Mouse (Mus musculus): ENCODE data around the gene Nlgn1. TPM values are rescaled to one million over a fixed set of nuclear protein-coding genes. Genes with fewer than 3 reads are reported as not detected.
A peak's percentile ranks its signal among the peaks of the same experiment; 100 is the strongest.

Nlgn1 gene
- under 1 TPM; 0.69 to 0.72 TPM for total RNA-seq (2021)
- long read RNA-seq, experiment 1 = 0 reads
- long read RNA-seq, experiment 2 = 0 reads

DNA sequence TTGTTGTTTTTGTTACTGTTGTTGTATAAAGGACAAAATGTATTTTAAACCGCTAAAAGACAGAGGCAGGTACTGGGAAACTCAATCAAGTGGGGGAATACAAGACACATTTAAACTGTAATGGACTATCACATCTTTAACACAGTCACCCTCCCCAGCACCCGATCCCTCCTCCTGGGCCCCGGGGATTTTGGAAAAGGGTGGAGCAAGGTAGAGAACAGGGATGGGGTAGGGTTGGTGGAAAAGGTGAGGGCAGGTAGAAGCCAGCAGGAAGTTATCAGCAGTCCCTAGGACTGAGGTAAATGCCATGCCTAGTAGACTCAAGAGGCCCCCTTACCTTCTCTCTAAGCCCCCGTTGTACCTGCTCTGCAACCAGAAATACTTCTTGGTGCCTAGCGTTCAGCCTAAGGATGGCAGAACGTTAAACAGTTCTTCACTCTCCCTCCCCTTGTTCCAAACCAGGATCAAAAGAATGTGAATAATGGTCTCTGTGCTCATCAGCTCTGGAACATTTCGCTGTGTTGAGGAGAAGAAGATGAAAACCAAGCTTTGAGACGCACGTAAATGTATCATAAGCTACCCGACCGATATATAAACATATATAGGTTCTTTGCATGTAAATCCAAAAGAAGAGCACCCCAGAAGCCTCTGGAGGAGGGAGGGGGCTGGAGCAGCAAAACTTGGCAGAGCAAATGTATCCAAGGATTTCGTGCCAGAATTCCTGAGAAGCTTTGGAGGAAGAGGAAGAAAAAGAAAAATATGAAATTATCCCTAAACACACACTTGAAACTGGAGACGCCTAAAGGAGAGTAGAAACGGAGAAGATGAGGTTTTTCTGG, at the start of gene Nlgn1:
TSS of gene Nlgn1 (minus strand) at position 61 of the 839 bp plus-strand sequence.
- intact Hi-C loops (cut with DNase I; ENCODE audit: low total_unique reads) = no loop called here
- DNase-seq = no peak

DNA sequence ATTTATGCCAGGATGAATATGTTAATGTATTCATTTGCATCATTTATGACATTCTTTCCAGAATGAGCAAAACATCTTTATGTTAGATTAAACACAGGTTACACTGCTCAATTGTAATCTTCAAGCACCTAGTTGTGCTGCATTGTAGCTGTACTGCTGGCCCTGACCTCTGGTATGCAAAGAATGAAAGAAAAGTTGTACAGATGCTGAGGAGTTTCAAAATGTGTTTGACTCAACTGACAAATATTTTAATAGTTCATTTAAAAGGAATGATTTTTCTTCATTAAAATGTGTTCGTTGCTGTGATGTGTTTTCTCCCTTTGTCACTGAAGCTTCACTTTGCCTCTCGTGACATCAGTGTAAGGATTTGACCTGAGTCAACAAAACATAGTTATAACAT, 46.0 kb upstream of the Nlgn1 start:
- intact Hi-C loops (cut with DNase I; ENCODE audit: low total_unique reads) = no loop called here
- no peak for DNase-seq

DNA sequence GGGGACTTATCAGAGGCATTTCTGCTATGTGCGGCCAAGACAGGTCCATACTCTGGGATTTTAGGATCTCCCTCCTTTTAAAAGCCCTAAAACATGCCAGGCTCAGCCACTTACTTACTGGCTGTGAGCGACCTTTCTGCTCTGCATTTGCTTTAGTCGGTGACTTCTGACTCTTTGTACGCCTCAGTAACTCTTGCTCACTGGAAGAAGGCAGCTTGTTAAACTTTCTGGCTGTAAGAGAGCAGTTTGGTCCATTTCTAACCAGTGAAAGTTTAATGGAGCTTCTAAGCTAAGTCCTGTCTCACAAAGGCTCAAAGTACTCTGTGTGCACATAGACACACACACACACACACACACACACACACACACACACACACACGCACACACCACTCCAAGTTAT, 22.8 kb upstream of the Nlgn1 start:
- intact Hi-C loops (cut with DNase I; ENCODE audit: low total_unique reads) = no loop called here
- no peak for DNase-seq

- DNase-seq = no peak
- intact Hi-C loops (cut with DNase I; ENCODE audit: low total_unique reads) = no loop called here
These were observed 22.3 kb upstream of the Nlgn1 start for GRCm38 (mm10) chr3:26354483-26355030.

- intact Hi-C loops (cut with DNase I; ENCODE audit: low total_unique reads) = no loop called here
- DNase-seq = no peak
These were observed 5.2 kb upstream of the Nlgn1 start for GRCm38 (mm10) chr3:26337495-26337894.

DNA sequence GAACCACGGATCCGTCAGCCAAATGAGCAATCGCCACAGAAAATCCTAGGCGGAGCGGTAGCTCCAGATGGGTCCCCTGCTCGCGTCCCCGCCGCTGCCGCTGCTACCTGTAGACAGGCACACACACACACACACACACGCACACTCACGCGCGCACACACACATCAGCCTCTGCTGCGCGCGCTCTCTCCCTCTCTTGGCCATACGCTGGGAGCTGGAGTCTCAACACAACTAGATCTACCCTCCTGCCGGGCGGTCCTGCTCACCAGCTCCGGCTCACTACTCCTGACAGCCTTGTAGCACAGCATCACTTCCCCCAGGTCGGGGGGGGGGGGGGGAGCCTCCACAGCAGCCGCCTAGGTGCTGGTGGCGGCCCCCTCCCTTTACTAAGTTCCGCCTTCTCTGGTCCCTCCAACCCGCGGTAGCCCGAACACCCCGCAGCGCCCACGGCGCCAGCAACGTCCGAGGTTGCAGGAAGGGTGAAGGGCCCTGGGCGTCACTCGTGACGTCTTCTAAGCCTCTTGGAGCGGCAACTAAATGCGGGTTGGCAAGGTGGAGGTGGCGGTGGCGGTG, 1.1 kb upstream of the Nlgn1 start:
- no peak for DNase-seq
- intact Hi-C loops (cut with DNase I; ENCODE audit: low total_unique reads) = no loop called here

DNA sequence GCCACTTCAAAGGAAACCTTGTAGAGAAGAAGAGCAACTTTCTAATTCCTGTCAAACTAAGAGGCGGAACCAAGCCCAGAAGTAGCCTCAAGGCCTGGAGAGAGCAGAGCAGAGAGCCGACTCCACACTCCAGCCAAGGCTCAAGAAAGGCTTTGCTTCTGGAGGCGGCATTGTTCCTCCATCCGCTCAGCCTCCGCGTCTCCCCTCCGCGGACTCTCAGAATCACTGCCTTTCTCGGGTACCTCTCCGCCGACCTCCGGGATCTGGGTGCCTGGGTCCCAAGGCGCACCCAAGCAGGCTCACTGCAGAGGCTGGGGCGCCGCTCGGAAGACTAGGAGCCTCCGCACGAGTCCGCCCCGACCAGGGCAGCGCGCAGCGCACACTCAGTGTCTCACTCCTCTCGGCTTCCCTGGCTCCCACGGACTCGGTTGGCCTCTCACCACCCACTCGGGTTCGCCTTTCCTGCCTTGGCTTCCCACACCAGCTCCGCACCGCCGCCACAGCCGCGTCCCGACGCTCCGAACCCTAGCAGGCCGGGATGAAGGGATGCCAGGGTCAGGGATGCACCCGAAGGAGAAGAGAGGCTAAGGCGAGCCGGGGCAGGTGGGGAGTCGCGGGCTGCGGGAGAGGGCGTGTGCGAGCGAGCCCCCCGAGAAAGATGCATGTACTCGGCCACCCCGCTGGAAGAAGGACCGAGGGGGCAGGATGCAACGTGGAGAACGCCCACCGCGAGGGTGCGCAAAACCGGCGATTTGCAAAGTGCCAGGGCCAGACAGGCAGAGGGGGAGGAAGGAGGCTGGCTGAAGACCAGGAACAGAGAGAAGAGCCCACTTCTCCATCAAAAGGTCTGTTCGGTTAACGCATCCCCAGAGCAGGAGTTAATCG, 841 bp downstream of the Nlgn1 start:
- intact Hi-C loops (cut with DNase I; ENCODE audit: low total_unique reads) = no loop called here
- no peak for DNase-seq

- DNase-seq = no peak
- intact Hi-C loops (cut with DNase I; ENCODE audit: low total_unique reads) = no loop called here
These were observed 1.4 kb downstream of the Nlgn1 start for GRCm38 (mm10) chr3:26330863-26331176.

DNA sequence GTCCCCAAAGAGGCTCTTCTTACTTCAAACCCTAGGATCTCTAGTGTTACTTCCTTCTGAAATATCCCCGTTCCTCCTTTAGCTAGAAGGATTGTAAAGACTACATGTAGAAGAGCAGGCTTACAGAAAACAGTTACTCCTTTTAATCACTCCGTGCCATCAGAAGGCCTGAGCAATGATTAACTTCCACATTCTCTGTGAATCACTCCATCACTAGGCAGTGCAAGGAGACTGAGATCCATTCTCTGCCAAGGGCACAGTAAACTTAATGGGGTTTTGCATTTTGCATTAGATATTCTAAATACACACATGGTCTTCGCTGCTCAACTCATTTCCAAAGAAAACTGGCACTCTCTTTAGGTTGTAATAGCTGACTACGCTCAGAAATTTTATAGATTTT, 2.2 kb downstream of the Nlgn1 start:
- intact Hi-C loops (cut with DNase I; ENCODE audit: low total_unique reads) = no loop called here
- DNase-seq = no peak

DNA sequence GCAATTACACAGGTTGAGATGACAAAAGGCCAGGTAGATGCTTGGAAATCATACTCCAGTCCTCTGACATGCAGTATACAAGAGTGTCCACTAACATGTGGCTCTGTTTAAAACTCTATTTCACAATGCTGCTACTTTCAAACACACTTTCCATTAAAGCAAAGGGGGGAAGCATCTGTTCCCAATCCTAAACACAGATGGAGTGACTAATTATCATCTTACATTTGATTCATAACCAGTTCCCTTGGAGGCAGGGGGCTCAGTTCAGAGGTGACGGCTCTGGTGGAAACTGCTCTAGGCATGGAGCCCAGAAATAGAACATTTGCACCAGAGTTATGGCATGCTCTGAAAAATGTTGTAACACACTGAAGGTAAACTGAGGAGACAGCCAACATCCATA, 7.8 kb downstream of the Nlgn1 start:
- intact Hi-C loops (cut with DNase I; ENCODE audit: low total_unique reads) = no loop called here
- DNase-seq = no peak

DNA sequence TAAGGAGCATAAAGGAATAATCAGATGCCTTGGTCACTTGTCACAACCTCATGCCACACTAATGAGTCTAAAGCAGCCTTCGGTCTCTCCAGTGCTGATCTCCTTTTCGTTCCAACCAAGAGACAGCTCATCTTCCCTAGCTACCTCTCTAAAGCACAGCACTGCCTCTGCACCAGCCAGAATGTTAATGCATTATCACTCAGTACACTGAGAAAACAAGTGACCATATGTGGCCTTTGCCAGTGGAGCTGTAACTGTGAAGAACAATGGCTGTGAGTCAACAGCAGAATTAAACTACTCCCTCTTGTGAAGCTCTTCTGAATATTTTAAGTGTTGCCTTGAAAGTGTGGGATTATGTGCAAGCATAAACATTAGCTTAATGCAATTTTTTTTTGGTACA, 14.9 kb downstream of the Nlgn1 start:
- no peak for DNase-seq
- intact Hi-C loops (cut with DNase I; ENCODE audit: low total_unique reads) = no loop called here

GRCm38 (mm10) chr3:26297869-26298268, 34.4 kb downstream of the Nlgn1 start:
- intact Hi-C loops (cut with DNase I; ENCODE audit: low total_unique reads) = no loop called here
- DNase-seq = no peak

GRCm38 (mm10) chr3:26270894-26271795, 61.1 kb downstream of the Nlgn1 start:
- no peak for DNase-seq
- intact Hi-C loops (cut with DNase I; ENCODE audit: low total_unique reads) = no loop called here

GRCm38 (mm10) chr3:26246564-26246963, 85.7 kb downstream of the Nlgn1 start:
- intact Hi-C loops (cut with DNase I; ENCODE audit: low total_unique reads) = no loop called here
- DNase-seq = no peak

DNA sequence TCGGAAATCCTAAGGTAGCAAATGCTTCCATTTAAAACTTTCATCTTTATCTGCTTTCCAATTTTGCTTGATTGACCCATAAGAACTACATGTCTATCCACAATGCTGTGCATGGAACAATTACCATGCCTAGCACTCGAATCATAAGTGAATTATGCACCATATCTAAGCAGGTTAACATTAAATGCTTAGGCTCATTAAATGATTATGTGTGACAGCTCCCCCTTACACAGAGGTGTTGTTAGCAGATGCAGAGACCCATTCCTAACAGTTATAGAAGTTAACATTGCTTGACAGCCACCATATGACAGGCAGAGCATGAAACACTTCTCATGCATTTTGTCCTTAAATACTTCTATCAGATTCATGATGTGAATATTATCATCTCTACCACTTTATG, 89.0 kb downstream of the Nlgn1 start:
- intact Hi-C loops (cut with DNase I; ENCODE audit: low total_unique reads) = no loop called here
- no peak for DNase-seq

- no peak for DNase-seq
- intact Hi-C loops (cut with DNase I; ENCODE audit: low total_unique reads) = no loop called here
These were observed 102.3 kb downstream of the Nlgn1 start for GRCm38 (mm10) chr3:26230006-26230405.

GRCm38 (mm10) chr3:26228827-26229226, 103.4 kb downstream of the Nlgn1 start:
- intact Hi-C loops (cut with DNase I; ENCODE audit: low total_unique reads) = no loop called here
- DNase-seq = peak; percentile 7

DNA sequence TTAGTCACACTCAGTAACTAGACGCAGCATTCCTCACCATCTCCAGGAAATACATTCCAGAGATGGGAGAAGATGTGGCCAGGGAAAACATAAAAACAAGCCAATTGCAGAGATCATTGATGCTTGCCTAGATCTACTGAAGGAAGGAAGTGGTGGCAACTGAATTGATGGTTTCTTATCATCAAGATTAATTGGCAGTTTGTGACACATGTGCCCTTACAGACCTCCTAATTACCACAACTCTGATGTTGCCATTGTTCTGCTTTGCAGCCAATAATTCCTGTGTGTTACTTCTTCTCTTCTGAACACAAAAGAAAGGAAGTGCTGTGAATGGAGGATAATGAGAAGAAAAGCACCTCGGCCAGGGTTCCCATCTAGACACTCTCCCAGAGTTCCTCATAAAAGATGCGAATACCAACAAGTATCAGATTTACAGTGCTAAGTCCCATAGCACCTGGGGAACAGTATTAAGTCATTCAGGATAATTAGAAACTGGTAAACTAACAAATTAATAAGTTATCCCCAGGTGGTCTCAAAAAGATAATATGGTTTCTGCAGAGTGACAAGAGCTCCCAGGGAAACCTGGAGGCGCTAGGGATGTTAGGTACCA, 104.0 kb downstream of the Nlgn1 start:
- intact Hi-C loops (cut with DNase I; ENCODE audit: low total_unique reads) = no loop called here
- DNase-seq = no peak

GRCm38 (mm10) chr3:26223500-26223899, 108.8 kb downstream of the Nlgn1 start:
- DNase-seq = no peak
- intact Hi-C loops (cut with DNase I; ENCODE audit: low total_unique reads) = no loop called here

All from gastrocnemius, postnatal 14 days (tissue).